Mouse (Mus musculus) gastrocnemius, postnatal 25 days (tissue): ENCODE data around the gene Rgs6. TPM values are rescaled to one million over a fixed set of nuclear protein-coding genes. Genes with fewer than 3 reads are reported as not detected.
A peak's percentile ranks its signal among the peaks of the same experiment; 100 is the strongest.

Experiments
- DNase-seq: peaks from one replicate; pipeline ENCODE4 v3.0.0; 2022
- total RNA-seq, 2 experiments: library from RNA; stranded (reverse); gene quantifications; 1 replicate in 1 of 2; 2 replicates in 1 of 2; pipeline ENCODE4 v1.2.3; 2021

Gene Rgs6
- total RNA-seq, 2 experiments from 2014 or later = 0.72 to 1.3 TPM

DNA sequence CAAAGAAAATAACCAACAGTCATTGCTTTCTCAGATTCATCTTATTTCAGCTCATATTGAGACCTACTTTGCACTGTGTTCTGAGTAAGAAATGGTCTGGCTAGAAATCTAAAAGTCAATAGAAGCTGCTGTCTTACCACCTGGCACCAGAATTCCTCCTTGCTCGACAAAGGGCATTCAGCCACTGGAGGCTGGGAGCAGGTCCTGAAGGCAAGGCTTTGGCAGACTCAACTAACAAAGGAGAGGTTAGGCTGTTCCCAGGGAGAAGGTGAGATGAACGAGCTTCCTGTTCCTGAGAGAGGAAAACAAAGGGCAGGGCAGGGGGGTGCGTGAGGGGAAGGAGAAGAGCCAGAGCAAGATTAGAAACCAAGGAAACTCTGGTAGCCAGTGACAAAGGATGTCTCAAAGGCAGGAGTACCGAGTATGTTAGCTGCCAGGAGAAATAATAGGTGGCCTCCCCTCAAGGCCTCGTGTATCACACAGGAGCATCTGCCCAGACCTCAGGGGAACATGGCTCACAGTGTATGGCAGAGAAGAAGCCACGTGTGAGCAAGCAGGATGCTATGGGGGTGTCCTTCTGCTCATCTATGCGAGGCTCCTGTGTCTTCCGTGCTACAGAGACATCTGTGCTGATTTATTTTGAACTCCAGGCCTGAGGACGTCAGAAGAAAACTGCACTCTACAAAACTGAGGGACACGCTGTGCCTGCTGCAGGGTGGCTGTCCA, 510.7 kb downstream of the Rgs6 start:
- DNase-seq = no peak

DNA sequence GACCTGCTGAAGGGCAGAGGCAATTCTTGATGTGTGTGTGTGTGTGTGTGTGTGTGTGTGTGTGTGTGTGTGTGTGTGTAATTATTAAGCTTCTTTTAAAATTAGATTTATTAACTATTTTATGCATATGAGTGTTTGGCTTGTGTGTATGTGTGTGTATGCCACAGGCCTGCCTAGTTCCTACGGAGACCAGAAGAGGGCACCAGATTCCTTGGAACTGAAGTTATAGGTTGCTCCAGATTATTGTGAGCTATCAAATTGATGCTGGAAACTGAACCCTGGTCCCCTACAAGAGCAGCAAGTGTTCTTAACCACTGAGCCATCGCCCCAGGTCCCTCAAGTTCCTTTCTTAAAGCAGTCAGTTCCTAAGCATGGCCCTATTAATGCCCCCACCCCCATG, 511.8 kb downstream of the Rgs6 start:
- DNase-seq = no peak

DNA sequence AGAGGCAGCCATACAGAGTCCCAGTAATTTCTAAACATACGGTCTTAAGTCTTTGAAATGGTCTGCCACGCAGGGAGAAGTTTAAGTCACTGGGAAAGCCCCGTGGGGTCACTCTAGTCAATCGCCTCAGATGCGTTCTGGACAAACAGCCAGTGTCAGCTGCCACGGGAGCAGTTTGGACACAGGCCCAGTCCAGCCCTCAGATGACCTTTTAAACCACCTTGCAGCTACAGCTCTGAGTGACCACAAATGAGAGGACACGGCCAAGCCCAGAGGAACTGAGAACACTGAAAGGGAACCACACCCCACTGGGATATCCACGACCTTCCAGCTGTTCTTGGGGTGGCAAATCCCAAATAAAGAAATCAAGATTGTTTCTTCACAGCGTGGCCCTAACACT, 512.3 kb downstream of the Rgs6 start:
- peak; percentile 77 for DNase-seq

DNA sequence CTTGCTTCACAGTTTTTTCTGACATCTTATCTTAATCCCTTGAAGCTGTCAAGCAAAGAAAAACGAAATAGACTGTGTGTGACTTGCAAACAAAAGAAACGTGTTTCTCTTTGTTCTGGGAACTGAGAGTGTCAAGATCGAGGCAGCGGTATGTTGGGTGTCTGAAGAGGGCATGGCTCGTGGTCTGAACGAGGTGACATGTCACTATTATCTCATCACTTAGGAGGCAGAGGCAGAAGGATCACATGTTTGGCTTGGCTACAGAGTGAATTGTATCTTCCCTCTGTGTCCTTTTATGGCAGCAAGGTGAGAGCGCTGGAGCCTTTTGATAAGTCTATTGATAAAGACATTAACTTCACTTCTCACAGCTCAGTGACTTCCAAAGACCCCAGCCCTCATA, 512.8 kb downstream of the Rgs6 start:
- DNase-seq = no peak

DNA sequence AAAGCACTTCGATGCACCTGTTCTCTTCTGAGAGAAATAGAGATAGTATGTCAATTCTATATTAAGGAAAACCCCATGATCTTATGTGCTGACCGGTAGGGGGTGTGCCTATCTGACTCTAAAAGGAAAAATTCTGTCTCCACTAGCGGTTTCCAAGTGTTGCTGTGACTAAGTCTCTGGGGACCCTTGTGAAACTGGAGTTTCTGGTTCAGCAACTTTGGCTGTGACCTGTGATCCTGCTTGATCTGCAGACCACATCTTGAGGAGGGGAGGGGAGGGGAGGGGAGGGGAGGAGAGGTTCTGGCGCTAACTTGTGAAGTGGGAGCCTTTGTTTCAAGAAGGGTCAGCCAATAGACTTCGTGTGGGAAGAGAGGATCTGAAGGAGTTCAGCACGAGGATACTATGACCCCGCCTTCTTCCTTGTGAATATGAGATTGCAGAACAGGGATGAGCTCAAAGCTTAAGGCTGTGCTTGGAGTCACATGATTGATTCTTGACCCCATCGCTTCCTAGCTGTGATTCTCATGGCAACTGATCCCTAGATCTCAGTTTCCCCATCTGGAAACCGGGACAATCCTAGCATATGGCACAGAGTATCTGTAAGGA, 517.5 kb downstream of the Rgs6 start:
- DNase-seq = no peak

DNA sequence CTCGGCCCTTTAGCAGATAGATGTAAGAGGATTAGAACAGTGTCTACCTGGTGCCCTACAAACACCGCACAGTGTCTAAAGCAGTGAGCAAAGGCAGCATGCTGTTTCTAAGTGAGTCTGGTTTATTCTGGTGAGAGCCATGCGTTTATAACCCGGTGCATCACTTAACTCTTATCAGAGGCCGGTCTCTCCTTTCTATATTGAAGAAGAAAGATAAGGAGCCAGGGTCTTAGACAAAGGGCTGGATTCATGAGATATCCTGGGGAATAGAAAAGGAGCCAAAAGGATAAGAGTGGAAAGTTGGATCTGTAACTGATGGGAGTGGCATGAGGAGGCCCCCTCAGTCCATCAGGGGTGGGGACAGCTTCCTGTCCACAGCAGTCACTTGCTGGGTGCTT, 518.0 kb downstream of the Rgs6 start:
- DNase-seq = no peak

DNA sequence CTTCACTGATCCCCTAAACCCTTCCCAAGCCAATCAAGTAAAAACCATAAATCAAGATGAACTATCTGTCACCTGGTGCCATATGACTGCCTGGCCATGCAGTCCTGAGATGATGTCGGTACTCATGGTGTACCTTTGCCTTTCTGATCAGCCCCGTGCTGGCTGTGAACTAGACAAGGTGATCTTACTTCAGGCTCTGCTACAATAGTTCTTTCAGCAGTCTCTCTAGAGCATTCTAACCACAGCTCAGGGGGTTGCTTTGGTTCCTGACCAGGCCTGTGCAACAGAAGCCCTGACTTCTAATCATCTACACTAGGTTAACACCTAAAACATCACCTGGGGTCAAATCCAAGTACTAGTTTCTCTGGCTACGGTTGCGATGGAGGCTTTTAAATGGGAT, 521.4 kb downstream of the Rgs6 start:
- DNase-seq = no peak

DNA sequence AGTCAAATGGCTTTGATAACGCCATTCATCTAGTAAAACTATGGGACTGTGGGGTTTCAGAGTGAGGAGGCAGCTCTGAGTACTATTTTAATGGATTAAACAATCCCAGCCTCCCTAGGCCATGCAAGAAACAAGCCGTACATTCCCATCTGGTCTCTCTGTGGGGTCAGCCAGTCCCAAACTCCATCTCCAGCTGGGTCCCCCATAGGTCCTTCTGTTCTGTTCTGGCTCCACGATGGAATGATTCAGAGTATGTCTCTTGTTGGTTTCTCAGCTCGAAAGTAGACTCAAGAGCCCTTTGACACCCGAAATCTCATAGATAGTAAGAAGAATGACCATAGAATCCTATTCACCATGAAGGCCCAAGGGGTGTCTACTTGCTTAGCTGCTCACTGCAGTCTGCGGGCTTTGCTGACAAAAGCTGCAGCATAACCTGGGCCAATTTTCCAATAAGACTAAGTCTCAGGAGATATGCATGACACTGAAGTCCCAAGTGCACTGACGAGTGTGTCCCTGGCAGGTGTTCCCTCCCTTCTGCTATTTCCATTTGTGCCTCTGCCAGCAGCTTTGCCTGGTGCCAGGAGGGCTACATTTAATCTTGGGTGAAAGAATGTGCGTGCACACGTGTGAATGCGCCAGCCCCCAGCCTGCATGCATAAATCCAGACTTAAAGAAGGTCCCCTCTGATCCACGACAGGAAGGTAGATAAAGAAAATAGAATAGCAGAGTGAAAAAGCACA, 522.0 kb downstream of the Rgs6 start:
- no peak for DNase-seq

DNA sequence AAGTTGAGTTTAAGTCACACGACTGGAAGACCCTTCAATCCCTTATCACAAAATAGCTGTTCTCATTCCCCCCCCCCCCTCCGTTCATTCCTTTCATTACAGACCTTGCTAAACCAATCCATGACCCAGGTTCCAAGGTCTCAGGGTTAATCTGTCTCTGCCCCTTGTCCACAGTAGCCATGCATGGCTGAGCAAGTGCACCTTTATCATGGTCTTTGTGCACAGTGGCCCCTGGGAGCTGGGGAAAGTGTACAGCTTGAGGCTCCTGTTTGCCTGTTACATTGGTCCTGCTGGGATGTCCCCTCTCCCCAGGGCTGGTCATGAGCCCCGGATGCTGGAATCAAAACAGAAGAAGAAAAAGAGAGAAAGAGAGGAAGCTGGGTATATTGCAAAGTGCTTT, 522.6 kb downstream of the Rgs6 start:
- no peak for DNase-seq

DNA sequence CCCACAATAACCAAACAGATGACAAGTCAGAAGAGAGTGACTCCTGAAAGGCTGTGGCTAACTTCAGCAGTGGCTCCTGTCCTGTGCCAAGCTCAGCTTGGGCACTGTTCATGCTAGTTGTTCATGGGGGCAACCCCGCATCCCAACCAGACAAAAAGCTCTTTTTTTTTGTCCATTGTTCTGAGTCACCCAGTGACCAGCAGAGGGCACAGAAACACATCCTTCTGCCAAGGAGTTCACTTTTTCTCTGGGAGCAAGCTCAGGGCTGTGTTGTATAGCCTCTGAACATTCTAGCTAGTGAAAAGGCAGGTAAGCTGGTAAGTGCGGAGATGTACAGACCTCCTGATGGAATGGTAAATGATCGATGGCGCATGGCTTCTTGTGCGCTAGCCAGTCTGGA, 524.2 kb downstream of the Rgs6 start:
- DNase-seq = no peak

DNA sequence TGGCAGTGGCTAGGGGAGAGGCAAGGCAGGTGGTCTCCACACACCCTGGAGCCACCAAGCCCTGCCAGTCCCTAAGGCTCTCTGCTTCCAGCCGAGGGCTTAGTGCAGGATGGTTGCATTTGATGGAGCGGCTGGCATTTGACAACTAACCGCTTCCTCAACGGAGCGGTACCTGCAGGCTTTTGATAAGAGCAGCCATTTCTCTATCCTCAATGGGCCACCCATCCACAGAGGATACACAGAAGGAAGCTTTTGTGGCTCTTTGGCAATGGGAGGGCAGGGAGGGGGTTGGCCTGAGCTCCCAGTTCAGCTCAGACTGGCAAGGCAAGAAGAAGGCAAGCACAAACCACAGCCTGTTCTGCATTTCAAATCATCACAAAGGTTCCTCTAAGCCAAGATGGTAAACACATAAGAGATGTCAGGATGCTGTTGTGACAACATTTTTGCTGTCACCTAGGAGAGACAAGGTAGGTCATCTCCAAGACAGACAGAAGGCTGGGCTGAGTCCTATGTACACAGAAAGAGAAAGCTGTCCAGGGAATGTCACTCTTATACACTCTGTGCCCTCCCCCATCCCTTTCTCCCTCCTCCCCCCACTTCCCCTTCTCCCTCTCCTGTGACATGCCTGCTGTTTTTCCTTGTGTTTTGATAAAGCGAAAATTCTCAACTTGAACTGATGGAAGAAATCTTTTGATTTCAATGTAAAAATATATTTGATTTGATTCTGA, 525.0 kb downstream of the Rgs6 start:
- no peak for DNase-seq

DNA sequence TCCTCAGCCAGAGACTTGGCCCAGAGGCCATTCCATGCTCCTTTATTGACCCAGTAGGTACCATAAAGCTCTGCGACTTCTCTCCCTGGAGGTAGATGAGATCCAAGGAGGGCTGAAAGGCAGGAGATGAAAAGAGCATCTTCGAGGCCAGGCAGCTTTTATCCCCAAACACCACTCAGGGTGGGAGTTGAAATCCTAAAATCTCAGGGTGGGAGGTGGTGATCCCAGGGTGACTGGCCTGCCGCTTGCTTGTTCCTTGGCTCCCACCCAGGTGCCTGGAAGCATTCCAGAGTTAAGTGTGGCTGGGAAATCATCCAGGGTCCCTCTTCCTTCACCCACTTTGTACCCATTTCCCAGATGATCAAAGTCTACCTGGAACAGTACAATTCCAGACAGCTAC, 525.9 kb downstream of the Rgs6 start:
- no peak for DNase-seq

DNA sequence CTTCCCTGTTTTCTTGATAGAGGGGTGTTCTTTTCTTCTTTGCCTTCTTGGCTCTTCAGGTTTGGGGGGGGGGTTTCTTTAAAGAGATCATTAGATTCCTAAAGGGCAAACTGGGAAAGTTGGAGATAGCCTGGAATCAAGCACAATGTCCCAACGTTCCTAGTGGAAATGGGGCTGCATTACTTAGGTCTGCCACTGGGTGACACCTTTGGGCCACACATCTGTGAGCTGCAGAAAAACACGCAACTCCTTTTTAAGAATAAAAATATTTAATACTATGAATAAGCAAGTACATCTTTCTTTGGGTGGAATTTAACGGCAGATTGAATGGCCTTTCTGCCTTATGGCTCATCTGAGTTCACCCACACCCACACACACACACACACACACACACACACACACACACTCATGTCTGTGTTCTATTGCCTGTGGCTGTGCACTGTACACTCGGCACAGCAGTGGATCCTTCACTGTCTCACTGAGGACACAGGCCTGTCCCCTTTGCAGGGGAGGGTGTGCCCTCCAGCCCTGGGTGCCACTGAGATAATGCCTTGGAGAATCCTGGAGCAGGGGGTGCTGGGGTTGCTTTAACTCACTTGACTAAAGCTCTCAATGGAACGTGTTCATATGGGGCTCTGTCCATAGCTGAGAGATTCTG, 526.4 kb downstream of the Rgs6 start:
- DNase-seq = peak; percentile 38

DNA sequence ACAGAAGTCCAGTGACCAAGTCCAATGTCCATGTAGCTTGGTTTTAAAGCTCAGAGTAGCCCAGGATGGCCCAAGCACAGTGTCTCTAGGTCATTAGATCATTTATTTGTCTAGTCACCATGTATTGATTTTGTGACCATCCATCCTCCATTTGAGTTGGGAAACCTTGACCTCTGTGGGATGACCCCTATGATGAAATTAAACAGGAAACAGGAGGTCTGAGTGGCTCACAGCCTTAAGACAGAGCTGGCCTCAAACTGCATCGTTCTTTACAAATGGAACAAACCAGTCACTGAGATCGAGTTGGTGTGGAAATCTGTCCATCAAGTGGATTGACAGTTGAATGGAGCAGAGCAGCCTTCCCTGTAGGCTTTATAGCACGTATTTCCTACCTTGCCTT, 536.0 kb downstream of the Rgs6 start:
- DNase-seq = no peak

DNA sequence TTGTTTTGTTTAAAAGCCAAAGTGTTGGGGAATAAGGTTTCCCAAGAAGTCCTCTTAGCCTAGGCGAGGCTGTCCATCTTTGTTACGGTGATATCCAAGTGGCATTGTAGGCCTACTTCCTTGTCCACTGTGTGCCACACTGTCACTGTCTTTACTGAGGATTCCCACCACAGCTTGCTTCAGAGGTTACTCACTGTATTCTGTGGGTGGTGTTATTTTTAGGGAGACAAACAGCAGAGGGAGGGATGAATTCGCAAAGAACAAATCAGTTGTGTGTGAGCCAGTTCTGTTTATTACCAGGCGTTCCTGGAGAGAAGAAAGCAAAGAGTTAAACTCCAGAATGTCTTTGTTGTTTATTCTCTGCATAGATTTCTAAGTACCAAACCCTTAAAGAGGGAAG, 537.2 kb downstream of the Rgs6 start:
- DNase-seq = no peak

DNA sequence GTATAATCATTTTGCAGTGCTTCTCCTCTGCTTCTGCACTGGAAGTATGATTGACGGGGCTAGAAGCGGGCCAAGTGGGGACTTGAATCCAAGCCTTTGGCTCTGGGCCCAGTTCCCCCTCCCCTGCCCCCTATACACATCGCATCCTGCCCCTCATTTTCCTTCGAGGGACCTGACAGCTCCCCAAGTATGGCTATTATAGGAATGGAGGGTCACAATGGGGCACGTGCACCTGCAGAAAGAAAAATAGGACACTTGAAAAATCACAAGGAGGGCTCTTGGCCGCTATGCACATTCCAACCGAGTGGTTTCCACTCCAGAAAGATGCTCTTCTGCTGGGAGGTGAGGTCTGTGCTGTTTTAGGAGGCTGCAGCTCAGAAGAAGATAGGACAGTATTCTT, 538.8 kb downstream of the Rgs6 start:
- no peak for DNase-seq

DNA sequence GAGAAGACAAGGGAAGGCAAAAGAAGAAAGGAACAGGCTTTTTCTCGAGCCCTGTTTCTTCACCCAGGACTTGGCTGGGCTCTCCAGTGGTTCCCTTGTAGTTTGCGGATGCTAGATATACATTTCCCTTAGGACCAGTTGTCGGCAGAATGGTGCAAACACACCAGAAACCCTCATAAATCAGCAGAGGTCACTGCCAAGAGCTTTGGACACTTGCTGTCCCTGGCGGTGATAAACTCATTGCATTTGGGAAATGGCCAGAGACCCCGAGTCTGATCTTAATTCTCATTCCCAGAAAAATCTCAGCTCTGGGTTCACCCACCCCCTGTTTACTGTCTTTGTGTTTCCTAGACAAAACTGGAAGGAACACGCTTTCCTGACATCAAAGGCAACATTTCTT, 539.9 kb downstream of the Rgs6 start:
- no peak for DNase-seq

DNA sequence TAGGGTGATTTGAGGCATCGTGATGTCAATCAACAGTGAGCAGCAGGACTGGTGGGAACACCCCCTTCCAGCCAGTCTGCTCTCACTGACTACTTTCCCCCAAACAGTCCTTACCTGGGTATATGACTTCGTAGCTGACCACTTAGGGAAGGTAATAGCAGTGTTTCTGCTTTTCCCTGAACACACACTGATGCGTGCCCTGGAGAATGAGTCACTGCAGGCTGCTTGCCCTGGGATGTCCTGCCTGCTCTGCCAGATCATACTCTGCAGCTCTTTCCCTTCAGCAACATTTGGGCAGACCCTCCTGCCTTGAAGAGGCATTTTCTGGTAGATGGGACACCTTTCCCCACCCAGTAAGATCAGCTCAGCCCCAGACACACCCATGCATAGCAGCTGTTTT, 540.5 kb downstream of the Rgs6 start:
- no peak for DNase-seq

DNA sequence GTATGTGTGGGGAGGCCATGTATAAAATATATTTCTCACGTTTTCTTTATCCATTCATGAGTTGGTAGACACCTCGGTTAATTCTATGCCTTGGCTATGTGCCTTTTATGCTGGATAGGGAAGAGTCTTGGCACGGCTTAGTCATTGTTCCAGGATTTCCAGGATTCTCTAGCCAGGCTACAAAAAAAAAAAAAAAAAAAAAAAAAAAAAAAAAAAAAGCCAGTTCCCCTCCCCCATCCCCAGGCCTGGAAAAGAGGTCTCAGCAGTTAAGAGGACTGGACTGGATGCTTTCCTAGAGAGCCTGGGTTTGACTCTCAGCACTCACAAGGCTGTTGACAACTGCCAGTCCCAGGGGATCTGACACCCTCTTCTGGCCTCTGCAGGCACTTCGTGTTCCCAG, 543.3 kb downstream of the Rgs6 start:
- no peak for DNase-seq

DNA sequence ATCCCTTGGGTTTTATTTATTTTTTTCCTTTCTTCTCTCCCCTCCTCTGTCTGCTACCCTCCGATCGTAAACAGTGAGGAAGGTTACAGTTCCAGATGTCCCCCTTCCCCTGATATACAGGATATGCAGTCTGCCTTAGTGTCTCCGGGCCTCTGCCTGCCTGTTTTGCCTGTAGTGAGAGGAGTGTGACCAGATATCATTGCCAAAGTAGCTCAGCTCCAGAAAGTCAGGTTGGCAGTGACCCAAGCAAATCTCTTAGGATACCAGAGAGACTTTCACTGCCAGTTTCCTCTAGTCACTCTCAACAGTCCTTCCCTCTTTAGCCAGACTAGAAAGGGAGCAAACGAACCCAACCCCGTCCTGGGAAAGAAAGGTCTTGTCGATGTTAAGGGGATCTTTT, 545.7 kb downstream of the Rgs6 start:
- DNase-seq = peak; percentile 55

DNA sequence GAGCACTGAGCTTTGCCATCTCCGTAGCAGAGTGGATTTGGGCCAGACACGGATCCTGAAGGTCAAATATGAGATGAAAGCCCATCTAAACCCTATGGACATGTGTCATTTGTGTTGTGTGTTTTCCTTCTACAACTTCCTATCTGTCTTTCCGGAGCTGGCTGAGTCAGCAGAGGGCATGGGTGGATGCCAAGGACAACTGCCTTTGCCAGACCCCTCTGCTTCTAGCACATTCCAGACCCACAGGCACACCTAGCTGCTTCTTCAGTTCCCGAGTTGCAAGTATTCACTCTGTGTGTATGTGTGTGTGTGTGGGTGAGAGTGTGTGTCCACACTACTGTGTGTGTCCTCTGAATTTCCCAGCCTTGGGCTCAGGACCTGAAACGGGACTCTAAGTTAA, 547.9 kb downstream of the Rgs6 start:
- no peak for DNase-seq

DNA sequence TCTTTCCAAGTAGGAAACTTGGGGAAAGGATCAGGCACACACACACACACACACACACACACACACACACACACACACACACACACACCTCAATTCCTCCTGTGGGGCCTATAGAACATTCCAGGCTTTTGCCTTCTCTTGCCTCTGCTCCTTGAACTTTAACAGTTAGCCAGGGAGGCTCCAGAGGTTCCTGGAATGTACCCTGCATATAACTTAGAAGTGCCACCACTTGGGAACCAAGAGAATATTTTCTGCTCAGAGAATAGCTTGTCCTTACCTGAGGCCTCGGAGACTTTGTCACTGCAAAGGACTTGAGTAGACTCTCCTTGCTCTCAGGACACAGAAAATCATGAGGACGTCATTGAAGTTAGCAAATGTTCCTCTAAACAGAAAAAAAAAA, 548.4 kb downstream of the Rgs6 start:
- no peak for DNase-seq

DNA sequence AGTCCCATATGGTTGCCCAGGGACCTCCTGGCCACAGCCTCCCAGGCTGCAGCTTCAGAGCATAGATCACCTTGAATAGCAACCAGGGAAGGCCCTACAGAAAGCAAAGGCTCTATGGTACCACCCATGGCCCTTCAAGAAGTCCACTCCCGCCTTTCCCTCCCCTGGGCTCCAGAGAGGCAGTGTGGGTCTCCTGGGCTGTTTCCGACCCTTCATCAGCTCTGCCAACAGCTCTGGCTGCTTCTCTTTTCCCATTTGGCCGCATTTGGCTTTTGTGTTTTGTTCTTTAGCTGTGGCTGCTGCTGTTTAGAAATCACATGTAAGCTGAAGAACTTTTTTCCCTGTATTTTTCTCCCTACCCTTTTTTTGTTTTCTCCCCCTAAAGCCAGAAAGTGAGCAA, 548.9 kb downstream of the Rgs6 start:
- no peak for DNase-seq
